Mouse (Mus musculus): Measurements from ENCODE around the gene Naa16. TPM values are rescaled to one million over a fixed set of nuclear protein-coding genes. Genes with fewer than 3 reads are reported as not detected.

Naa16 gene
- polyA plus RNA-seq, 1 experiment: 2.1 TPM

DNA sequence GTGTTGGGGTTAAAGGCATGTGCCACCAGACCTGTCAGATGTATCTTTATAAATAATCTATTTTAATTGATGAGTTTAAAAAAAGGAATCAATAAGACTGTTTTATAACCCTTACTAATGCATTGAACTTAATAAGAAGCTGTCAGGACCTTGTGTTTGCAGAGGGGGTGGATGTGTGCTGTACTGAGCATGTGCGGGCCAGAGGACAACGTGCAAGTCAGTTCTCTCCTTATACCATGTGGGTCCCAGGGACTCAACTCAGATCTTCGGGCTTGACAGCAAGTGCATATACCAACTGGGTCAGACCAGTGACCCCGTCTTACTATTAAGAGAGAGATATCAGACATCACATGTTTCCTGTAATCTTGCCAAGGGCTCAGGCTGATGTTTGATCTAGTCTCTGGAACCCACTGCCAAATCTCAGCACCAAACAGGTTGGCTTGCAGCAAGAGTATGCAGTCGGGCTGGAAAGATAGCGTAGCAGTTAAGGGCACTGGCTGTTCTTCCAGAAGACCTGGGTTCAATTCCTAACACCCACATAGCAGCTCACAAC, 18.8 kb upstream of the Naa16 start:
- Histone ChIP-seq H3K27ac (ENCODE audit: control insufficient read depth, insufficient read depth, low read depth, low read length) (no peak overlapping the region), H3K27me3 (ENCODE audit: control insufficient read depth, insufficient read depth, low read length) (no peaks in the 10 kb centered on the region), H3K4me3 (ENCODE audit: control insufficient read depth, low read depth, low read length) (no peak overlapping the region), H3K4me1 (ENCODE audit: control insufficient read depth, insufficient read depth, low read length) (no peaks in the 10 kb centered on the region), H3K36me3 (ENCODE audit: control insufficient read depth, insufficient read depth, low read length) (peaks cover 1% of the 10 kb centered on the region; the same call in 1 of the 2 replicates)
- TF ChIP-seq POLR2A (IDR thresholded peaks at IDR 0.05; ENCODE audit: control insufficient read depth, low read depth, low read length) (no peak), CTCF (IDR thresholded peaks at IDR 0.05; ENCODE audit: control insufficient read depth, insufficient read depth, insufficient replicate concordance, low read depth, low read length) (no peak)

DNA sequence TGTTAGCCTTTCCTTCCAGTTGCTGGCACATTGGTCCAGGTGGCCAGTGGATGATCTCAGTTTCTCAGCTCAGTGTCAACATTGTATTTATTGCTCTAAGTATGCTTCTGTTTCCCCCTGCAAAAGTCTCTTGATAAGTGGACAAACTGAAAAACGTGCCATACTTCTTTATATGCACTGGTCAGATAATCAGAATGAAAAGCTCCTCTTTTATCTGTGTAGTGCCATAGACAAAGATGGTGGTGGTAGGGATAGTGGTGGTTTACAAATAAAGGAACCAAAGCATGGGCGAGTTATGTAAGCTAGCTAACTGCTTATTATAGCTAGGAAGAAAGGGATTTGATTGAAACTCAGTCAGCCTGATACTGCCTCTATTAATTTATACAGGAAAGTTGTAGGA, 17.1 kb upstream of the Naa16 start:
- Histone ChIP-seq H3K27ac (ENCODE audit: control insufficient read depth, insufficient read depth, low read depth, low read length) (no peak overlapping the region), H3K36me3 (ENCODE audit: control insufficient read depth, insufficient read depth, low read length) (no peaks in the 10 kb centered on the region; the same call in 1 of the 2 replicates), H3K4me3 (ENCODE audit: control insufficient read depth, low read depth, low read length) (no peak overlapping the region), H3K27me3 (ENCODE audit: control insufficient read depth, insufficient read depth, low read length) (no peaks in the 10 kb centered on the region), H3K4me1 (ENCODE audit: control insufficient read depth, insufficient read depth, low read length) (no peaks in the 10 kb centered on the region)
- no peak for TF ChIP-seq CTCF (IDR thresholded peaks at IDR 0.05; ENCODE audit: control insufficient read depth, insufficient read depth, insufficient replicate concordance, low read depth, low read length)
- TF ChIP-seq POLR2A (IDR thresholded peaks at IDR 0.05; ENCODE audit: control insufficient read depth, low read depth, low read length): no peak

DNA sequence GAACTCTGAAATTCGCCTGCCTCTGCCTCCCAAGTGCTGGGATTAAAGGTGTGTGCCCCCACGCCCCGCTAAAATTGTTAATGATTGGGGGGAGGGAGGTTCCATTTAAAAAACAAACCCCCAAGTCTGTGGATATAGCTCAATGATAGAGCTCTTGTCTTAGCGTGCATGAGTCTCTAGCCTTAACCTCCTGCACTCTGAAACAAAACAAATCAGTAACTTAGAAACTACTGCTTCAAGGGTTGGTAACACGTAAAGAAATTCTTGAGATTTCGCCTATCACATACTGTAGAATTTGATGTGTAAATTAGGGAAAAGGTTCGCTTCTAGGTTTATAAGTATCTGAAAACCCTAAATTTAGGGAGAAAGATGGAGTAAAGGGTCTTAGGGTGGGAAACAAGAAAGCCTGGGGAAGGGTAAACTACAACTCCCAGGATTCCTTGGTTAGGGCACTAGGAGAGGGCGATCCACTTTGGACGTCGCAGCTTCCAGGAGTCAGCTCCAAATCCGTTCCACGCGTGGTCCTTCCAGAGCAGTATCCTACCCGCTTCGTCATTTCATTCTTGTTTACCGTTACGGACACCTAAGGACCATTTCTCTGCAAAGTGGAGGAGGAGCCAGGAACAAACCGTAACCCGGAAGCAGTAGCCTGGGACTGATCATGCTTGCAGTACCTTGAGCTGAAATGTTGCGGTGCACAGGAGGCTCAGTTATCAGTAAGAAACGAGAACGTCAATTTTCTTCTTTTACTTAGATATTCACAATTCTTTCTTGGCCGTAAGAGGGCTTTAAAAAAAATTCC, 6.9 kb upstream of the Naa16 start, which contains the start of gene Mtrf1:
Gene Mtrf1, plus strand, starts transcription at position 452 of the 802 bp plus-strand sequence.
- peak within 1 kb of the TSS; percentile 99 for H3K4me3 ChIP-seq (ENCODE audit: control insufficient read depth, low read depth, low read length)
- no peaks in the 10 kb centered on the region for H3K36me3 ChIP-seq (ENCODE audit: control insufficient read depth, insufficient read depth, low read length)
- H3K4me1 ChIP-seq (ENCODE audit: control insufficient read depth, insufficient read depth, low read length): peaks cover 2% of the 10 kb centered on the region; the same call in 1 of the 2 replicates
- H3K27ac ChIP-seq (ENCODE audit: control insufficient read depth, insufficient read depth, low read depth, low read length): peak within 1 kb of the TSS; percentile 98
- peak; percentile 57 for TF ChIP-seq POLR2A (IDR thresholded peaks at IDR 0.05; ENCODE audit: control insufficient read depth, low read depth, low read length)
- TF ChIP-seq CTCF (IDR thresholded peaks at IDR 0.05; ENCODE audit: control insufficient read depth, insufficient read depth, insufficient replicate concordance, low read depth, low read length): no peak
- H3K27me3 ChIP-seq (ENCODE audit: control insufficient read depth, insufficient read depth, low read length): no peaks in the 10 kb centered on the region

DNA sequence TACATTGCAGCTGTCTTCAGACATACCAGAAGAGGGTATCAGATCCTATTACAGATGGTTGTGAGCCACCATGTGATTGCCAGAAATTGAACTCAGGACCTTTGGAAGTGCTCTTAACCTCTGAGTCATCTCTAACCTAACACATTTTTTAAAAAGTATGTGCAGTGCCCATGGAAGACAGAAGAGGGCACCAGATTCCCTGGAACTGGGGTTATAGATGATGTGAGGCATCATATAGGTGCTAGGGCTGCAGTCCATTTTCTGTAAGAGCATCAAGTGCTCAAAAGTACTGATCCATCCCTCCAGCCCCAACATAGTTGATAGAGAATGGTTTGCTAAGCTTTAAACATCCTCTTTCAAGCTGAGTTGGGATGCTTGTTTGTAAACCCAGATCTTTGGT, 4.0 kb upstream of the Naa16 start:
- Histone ChIP-seq H3K4me1 (ENCODE audit: control insufficient read depth, insufficient read depth, low read length) (peaks cover 2% of the 10 kb centered on the region; the same call in 1 of the 2 replicates), H3K36me3 (ENCODE audit: control insufficient read depth, insufficient read depth, low read length) (no peaks in the 10 kb centered on the region), H3K27ac (ENCODE audit: control insufficient read depth, insufficient read depth, low read depth, low read length) (no peak overlapping the region), H3K4me3 (ENCODE audit: control insufficient read depth, low read depth, low read length) (no peak overlapping the region), H3K27me3 (ENCODE audit: control insufficient read depth, insufficient read depth, low read length) (no peaks in the 10 kb centered on the region)
- no peak; the same call in 1 of the 2 replicates for TF ChIP-seq CTCF (IDR thresholded peaks at IDR 0.05; ENCODE audit: control insufficient read depth, insufficient read depth, insufficient replicate concordance, low read depth, low read length)
- TF ChIP-seq POLR2A (IDR thresholded peaks at IDR 0.05; ENCODE audit: control insufficient read depth, low read depth, low read length): no peak

GRCm38 (mm10) chr14:79393289-79393688, 2.7 kb upstream of the Naa16 start:
- no peak overlapping the region for H3K27ac ChIP-seq (ENCODE audit: control insufficient read depth, insufficient read depth, low read depth, low read length)
- H3K4me1 ChIP-seq (ENCODE audit: control insufficient read depth, insufficient read depth, low read length): peaks cover 2% of the 10 kb centered on the region; the same call in 1 of the 2 replicates
- no peaks in the 10 kb centered on the region for H3K27me3 ChIP-seq (ENCODE audit: control insufficient read depth, insufficient read depth, low read length)
- no peaks in the 10 kb centered on the region for H3K36me3 ChIP-seq (ENCODE audit: control insufficient read depth, insufficient read depth, low read length)
- TF ChIP-seq CTCF (IDR thresholded peaks at IDR 0.05; ENCODE audit: control insufficient read depth, insufficient read depth, insufficient replicate concordance, low read depth, low read length) (no peak), POLR2A (IDR thresholded peaks at IDR 0.05; ENCODE audit: control insufficient read depth, low read depth, low read length) (no peak)
- H3K4me3 ChIP-seq (ENCODE audit: control insufficient read depth, low read depth, low read length): no peak overlapping the region

DNA sequence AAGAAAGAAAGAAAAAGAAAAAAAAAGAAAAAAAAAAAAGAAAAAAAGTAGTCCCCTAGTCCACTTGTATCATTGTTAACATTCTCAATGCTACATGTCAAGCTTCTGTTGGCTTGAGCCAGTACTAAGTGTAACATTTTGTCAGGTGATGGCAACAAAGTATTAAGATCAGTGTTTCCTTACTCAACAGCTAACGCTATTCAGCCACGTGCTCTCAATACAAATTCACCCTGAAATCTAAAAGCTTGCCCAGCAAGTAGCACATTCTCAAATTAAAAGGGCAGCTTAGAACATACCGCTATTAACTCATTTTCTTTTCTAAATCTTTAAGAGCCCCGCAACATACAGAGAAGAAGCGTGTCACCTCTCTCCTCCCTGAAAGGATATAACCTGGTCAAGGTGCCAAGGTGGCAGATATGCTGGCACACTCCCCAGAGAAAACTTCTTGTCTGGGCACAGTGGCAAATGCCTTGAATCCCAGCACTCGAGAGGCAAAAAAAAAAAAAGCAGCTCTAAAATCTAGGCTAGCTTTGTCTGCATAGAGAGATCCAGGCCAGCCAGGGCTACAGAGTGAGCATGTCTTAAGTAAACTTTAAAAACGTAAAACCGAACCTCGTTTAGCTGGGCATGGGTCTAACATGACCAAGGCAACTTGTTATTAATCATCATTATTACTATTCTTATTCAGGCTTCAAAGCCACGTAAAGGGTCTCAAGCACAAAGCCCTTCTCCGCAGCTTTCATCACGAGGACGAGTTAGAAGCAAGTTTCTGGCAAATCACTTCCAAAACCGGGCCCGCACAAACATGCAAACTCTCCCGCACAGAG, 927 bp downstream of the Naa16 start:
- no peak for TF ChIP-seq CTCF (IDR thresholded peaks at IDR 0.05; ENCODE audit: control insufficient read depth, insufficient read depth, insufficient replicate concordance, low read depth, low read length)
- TF ChIP-seq POLR2A (IDR thresholded peaks at IDR 0.05; ENCODE audit: control insufficient read depth, low read depth, low read length): no peak

DNA sequence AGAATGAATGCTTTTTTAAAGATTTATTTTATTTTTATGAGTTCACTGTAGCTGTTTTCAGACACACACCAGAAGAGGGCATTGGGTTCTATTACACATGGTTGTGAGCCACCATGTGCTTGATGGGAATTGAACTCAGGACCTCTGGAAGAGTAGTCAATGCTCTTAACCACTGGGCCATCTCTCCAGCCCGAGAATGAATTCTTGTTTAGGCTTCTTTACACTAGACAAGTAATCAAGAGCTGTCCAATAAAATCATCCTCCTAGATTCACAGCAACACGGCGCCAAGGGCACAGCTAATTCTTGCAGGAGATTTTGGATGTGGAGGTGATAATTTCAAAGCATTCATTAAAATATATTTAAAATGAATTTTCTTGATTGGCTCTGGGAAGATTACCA, 2.3 kb downstream of the Naa16 start:
- H3K36me3 ChIP-seq (ENCODE audit: control insufficient read depth, insufficient read depth, low read length): no peaks in the 10 kb centered on the region
- no peak overlapping the region for H3K4me3 ChIP-seq (ENCODE audit: control insufficient read depth, low read depth, low read length)
- TF ChIP-seq CTCF (IDR thresholded peaks at IDR 0.05; ENCODE audit: control insufficient read depth, insufficient read depth, insufficient replicate concordance, low read depth, low read length) (no peak), POLR2A (IDR thresholded peaks at IDR 0.05; ENCODE audit: control insufficient read depth, low read depth, low read length) (no peak)
- H3K27ac ChIP-seq (ENCODE audit: control insufficient read depth, insufficient read depth, low read depth, low read length): no peak overlapping the region
- no peaks in the 10 kb centered on the region; the same call in 1 of the 2 replicates for H3K4me1 ChIP-seq (ENCODE audit: control insufficient read depth, insufficient read depth, low read length)
- no peaks in the 10 kb centered on the region for H3K27me3 ChIP-seq (ENCODE audit: control insufficient read depth, insufficient read depth, low read length)

More for the DNA sequence above, 927 bp downstream of the Naa16 start:
- Histone ChIP-seq H3K27me3 (ENCODE audit: control insufficient read depth, insufficient read depth, low read length) (no peaks in the 10 kb centered on the region), H3K36me3 (ENCODE audit: control insufficient read depth, insufficient read depth, low read length) (no peaks in the 10 kb centered on the region), H3K27ac (ENCODE audit: control insufficient read depth, insufficient read depth, low read depth, low read length) (peak overlapping the region; percentile 73), H3K4me3 (ENCODE audit: control insufficient read depth, low read depth, low read length) (peak overlapping the region; percentile 88), H3K4me1 (ENCODE audit: control insufficient read depth, insufficient read depth, low read length) (no peaks in the 10 kb centered on the region; the same call in 1 of the 2 replicates)

Data from testis, adult 2 months (tissue).